Mouse (Mus musculus) liver, embryonic 11.5 days (tissue): ENCODE measurements around the gene Zmat5. TPM values are rescaled to one million over a fixed set of nuclear protein-coding genes. Genes with fewer than 3 reads are reported as not detected.

Source experiments
- ATAC-seq: fragments of 200-750 bp; cut with Nextera tagmentation; replicated peaks from 2 replicates; pipeline ENCODE4 v1.8.0; 2017; ENCODE audit warnings: moderate number of reproducible peaks, mild to moderate bottlenecking, moderate TSS enrichment, moderate library complexity; ENCODE audit not compliant: low FRiP score
- DNase-seq: peaks from one replicate; pipeline ENCODE4 v3.0.0-alpha.2; 2017; ENCODE audit warnings: low spot score
- H3K27ac ChIP-seq: fragments of 300-500 bp; sonication (generic); 2 replicates; pipeline ENCODE4 v1.5.1; 2014; ENCODE audit warnings: mild to moderate bottlenecking, low read depth, low read length, control low read depth
- H3K27me3 ChIP-seq: fragments of 300-500 bp; sonication (generic); replicated peaks from 2 replicates; pipeline ENCODE4 v1.6.1; 2014; ENCODE audit warnings: low read length, mixed read lengths; ENCODE audit not compliant: control insufficient read depth, insufficient read depth
- H3K36me3 ChIP-seq: fragments of 300-500 bp; sonication (generic); 2 replicates; pipeline ENCODE4 v1.6.1; 2014; ENCODE audit warnings: mild to moderate bottlenecking, low read length, moderate library complexity, mixed read lengths; ENCODE audit not compliant: control insufficient read depth, insufficient read depth
- H3K4me1 ChIP-seq: fragments of 300-500 bp; sonication (generic); replicated peaks from 2 replicates; pipeline ENCODE4 v1.6.1; 2014; ENCODE audit warnings: low read length, mixed read lengths; ENCODE audit not compliant: control insufficient read depth, insufficient read depth
- H3K4me2 ChIP-seq: fragments of 300-500 bp; sonication (generic); 2 replicates; pipeline ENCODE4 v1.6.1; 2014; ENCODE audit warnings: mild to moderate bottlenecking, control low read depth, moderate library complexity
- H3K4me3 ChIP-seq: fragments of 300-500 bp; sonication (generic); 2 replicates; pipeline ENCODE4 v1.5.1; 2014; ENCODE audit warnings: low read depth, low read length, control low read depth
- H3K9ac ChIP-seq: fragments of 300-500 bp; sonication (generic); 2 replicates; pipeline ENCODE4 v1.6.1; 2014; ENCODE audit warnings: low read depth, low read length, control low read depth
- H3K9me3 ChIP-seq: fragments of 300-500 bp; sonication (generic); 2 replicates; pipeline ENCODE4 v1.6.1; 2016; ENCODE audit warnings: low read length, inconsistent platforms, mixed read lengths; ENCODE audit not compliant: control insufficient read depth
- WGBS: fragments of 180-500 bp; shearing (Covaris S2); extraction: QIAGEN DNeasy Blood & Tissue Kit; methylation state at CpG from one replicate; pipeline ENCODE4 v1.1.7; 2014; 5-methylcytosine and 5-hydroxymethylcytosine counted together
- polyA plus RNA-seq: library from polyadenylated mRNA; unstranded; fragments of >200 nt; fragmentation: Nextera tagmentation; extraction: Ambion mirVana; gene quantifications from 2 replicates; pipeline ENCODE4 v1.2.1, GENCODE M21; 2014

Zmat5 gene
- polyA plus RNA-seq, 1 experiment from 2014 or later = 54.6 TPM

DNA sequence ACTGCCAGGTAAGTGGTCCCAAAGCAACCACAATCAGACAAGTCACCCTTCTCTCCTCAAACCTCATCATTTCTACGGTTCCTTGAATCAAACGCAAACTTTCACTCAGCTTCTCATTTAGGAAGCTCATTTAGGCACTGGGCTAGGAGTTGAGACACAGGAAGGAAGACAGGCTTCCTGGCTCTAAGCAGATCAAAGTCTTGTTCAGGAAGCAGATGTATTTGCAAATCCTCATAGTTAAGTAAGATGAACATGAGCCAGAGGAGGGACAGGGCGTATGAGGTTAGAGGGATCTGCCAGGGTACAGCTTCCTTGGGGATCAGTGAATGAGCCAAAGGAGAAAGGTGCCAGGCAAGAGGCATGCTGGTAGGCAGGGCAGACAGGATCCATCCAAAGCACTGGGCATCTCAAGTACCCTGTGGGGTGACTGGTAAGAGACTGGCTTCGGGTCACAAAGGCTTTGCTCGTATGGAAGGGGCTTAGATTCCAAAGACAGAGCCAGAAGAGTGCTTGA, 80.2 kb downstream of the Zmat5 start:
- Histone ChIP-seq H3K4me2 (no peak overlapping the region), H3K4me1 (no peaks in the 10 kb centered on the region), H3K27me3 (no peaks in the 10 kb centered on the region), H3K36me3 (peaks cover 12% of the 10 kb centered on the region; the same call in 1 of the 2 replicates), H3K9ac (no peak overlapping the region), H3K4me3 (no peak overlapping the region), H3K27ac (no peak overlapping the region), H3K9me3 (no peaks in the 10 kb centered on the region)
- ATAC-seq = no peak
- no peak for DNase-seq
- 70% methylated on average over 5 of the region's 5 CpGs for WGBS

Other genes starting within 250 kb of the Zmat5 start
- 25.6 and 30.7 TPM in 2 replicates for gene Mtmr3, start 109.8 kb upstream of the Zmat5 start, polyA plus RNA-seq
- gene Gm11032, start 84.6 kb upstream of the Zmat5 start, polyA plus RNA-seq = not detected in 2 replicates
- gene Ascc2, start 66.9 kb upstream of the Zmat5 start, polyA plus RNA-seq = 41.4 and 43.0 TPM in 2 replicates
- 823 and 891 TPM in 2 replicates for gene Uqcr10, start 336 bp upstream of the Zmat5 start, polyA plus RNA-seq
- 0.33 TPM in 1 of 2 replicates, not detected in the other for gene Cabp7, start 42.1 kb downstream of the Zmat5 start, polyA plus RNA-seq
- 37.4 and 40.1 TPM in 2 replicates for gene Nf2, start 144.9 kb downstream of the Zmat5 start, polyA plus RNA-seq
- 89.8 and 92.7 TPM in 2 replicates for gene Nipsnap1, start 169.3 kb downstream of the Zmat5 start, polyA plus RNA-seq
- 40.5 and 42.5 TPM in 2 replicates for gene Thoc5, start 190.6 kb downstream of the Zmat5 start, polyA plus RNA-seq
- 0.90 and 1.1 TPM in 2 replicates for gene Nefh, start 243.4 kb downstream of the Zmat5 start, polyA plus RNA-seq